Mouse (Mus musculus) myocyte (in vitro differentiated cells): Measurements from ENCODE around the gene Arid1b. TPM values are rescaled to one million over a fixed set of nuclear protein-coding genes. Genes with fewer than 3 reads are reported as not detected.

Source experiments
- H3K27me3 ChIP-seq: one replicate; pipeline ENCODE4 v1.6.1; 2011; ENCODE audit not compliant: control insufficient read depth, insufficient read depth, insufficient read length
- H3K36me3 ChIP-seq: one replicate; pipeline ENCODE4 v1.6.1; 2011; ENCODE audit not compliant: control insufficient read depth, insufficient read depth
- H3K4me2 ChIP-seq: one replicate; pipeline ENCODE4 v1.6.1; 2011; ENCODE audit warnings: low read depth, control low read depth
- H3K4me3 ChIP-seq: one replicate; pipeline ENCODE4 v1.5.1; 2011; ENCODE audit warnings: mild to moderate bottlenecking, control low read depth, moderate library complexity
- H3K79me2 ChIP-seq: one replicate; pipeline ENCODE4 v1.6.1; 2011; ENCODE audit not compliant: control insufficient read depth, insufficient read depth
- H3ac ChIP-seq: one replicate; pipeline ENCODE4 v1.6.1; 2011; ENCODE audit not compliant: control insufficient read depth, insufficient read length
- CEBPB ChIP-seq: IDR thresholded peaks from 2 replicates; pipeline ENCODE4 v1.6.1; 2011; ENCODE audit warnings: mild to moderate bottlenecking, moderate library complexity; ENCODE audit not compliant: poor library complexity, insufficient read depth, severe bottlenecking
- E2F4 ChIP-seq: IDR thresholded peaks from one replicate; pipeline ENCODE4 v1.6.1; 2011; ENCODE audit warnings: mild to moderate bottlenecking, control low read depth, moderate library complexity; ENCODE audit not compliant: insufficient read depth
- MAX ChIP-seq: IDR thresholded peaks from one replicate; pipeline ENCODE4 v1.6.1; 2011; ENCODE audit warnings: low read depth, mild to moderate bottlenecking, control low read depth
- MYOD1 ChIP-seq, 3 experiments: IDR thresholded peaks; one replicate each; pipeline ENCODE4 v1.6.1; 2011; ENCODE audit warnings: control low read depth in 2 of 3, low read depth in 2 of 3, mild to moderate bottlenecking in 2 of 3, moderate library complexity in 1 of 3; ENCODE audit not compliant: insufficient read length in 2 of 3, control insufficient read depth in 1 of 3
- MYOG ChIP-seq, 3 experiments: IDR thresholded peaks; one replicate each; pipeline ENCODE4 v1.6.1; 2011; ENCODE audit warnings: control low read depth in 2 of 3, low read depth in 2 of 3, mild to moderate bottlenecking in 2 of 3; ENCODE audit not compliant: insufficient read length in 2 of 3, control insufficient read depth in 1 of 3, insufficient read depth in 1 of 3
- POLR2A ChIP-seq: IDR thresholded peaks from one replicate; pipeline ENCODE4 v1.6.1; 2011; ENCODE audit warnings: low read depth, mild to moderate bottlenecking, control low read depth, moderate library complexity; ENCODE audit not compliant: insufficient read length
- POLR2AphosphoS2 ChIP-seq: IDR thresholded peaks from one replicate; pipeline ENCODE4 v1.6.1; 2011; ENCODE audit warnings: low read depth, control low read depth; ENCODE audit not compliant: insufficient read length
- REST ChIP-seq: IDR thresholded peaks from one replicate; pipeline ENCODE4 v1.6.1; 2011; ENCODE audit warnings: mild to moderate bottlenecking, control low read depth, moderate library complexity; ENCODE audit not compliant: insufficient read depth, insufficient read length
- SRF ChIP-seq: IDR thresholded peaks from one replicate; pipeline ENCODE4 v1.6.1; 2011; ENCODE audit warnings: low read depth; ENCODE audit not compliant: control insufficient read depth, insufficient read length
- TCF12 ChIP-seq: IDR thresholded peaks from one replicate; pipeline ENCODE4 v1.6.1; 2011; ENCODE audit warnings: mild to moderate bottlenecking, control low read depth; ENCODE audit not compliant: poor library complexity, insufficient read depth, severe bottlenecking
- TCF3 ChIP-seq: IDR thresholded peaks from one replicate; pipeline ENCODE4 v1.6.1; 2011; ENCODE audit warnings: low read depth, control low read depth; ENCODE audit not compliant: insufficient read length
- USF1 ChIP-seq: IDR thresholded peaks from one replicate; pipeline ENCODE4 v1.6.1; 2011; ENCODE audit warnings: low read depth, mild to moderate bottlenecking, control low read depth, moderate library complexity
- polyA plus RNA-seq: library from polyadenylated mRNA; unstranded; fragments of >200 nt; fragmentation: generic; extraction: Trizol; gene quantifications from one replicate; pipeline ENCODE4 v1.2.1, GENCODE M21; 2012; ENCODE audit warnings: missing spikeins

The Arid1b gene
- polyA plus RNA-seq, 1 experiment = 10.9 TPM

DNA sequence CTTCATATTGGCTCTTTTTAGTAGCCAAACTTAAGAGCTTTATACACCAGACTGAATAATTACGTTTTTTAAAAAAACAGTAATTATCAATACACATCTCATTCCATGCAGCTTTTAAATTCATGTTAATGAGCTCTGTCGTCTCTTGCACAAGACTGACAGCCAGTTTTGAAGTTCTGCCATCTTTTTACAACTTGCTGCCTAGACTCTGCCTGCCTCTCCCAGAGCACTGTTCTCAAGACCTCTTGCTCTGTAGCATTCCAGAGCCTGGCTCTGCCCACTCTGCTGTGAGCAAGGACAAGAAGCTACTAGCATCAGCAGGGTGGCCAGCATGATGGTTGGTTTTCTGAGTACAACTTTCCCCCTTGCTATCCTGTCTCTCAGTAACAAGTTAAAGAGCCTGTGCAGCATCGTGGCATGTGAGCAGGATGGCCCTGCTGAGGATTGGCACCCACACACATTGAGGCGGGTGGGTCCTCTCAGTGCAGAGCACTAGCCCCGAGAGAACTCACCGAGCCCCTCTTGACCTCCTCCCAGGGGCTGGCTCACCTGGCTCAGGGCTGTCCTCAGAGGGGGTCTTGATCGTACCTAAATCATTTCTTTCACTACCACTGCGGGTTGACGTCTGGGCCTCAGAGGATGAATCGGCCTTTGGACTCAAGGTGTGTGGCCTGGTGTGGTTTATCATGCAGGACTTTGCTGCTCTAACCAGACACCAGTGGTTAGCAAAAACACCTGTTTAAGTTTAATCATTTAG is 209.4 kb downstream of the Arid1b start:
- H3K4me2 ChIP-seq = no peak overlapping the region
- no peaks in the 10 kb centered on the region for H3K27me3 ChIP-seq
- no peak for TF ChIP-seq SRF
- no peak for TF ChIP-seq POLR2A
- no peak for TF ChIP-seq TCF12
- no peak for TF ChIP-seq TCF3
- TF ChIP-seq MYOG (IDR thresholded peaks at IDR 0.05; ENCODE audit: control insufficient read depth in 1 of 3, insufficient read depth in 1 of 3, insufficient read length in 2 of 3, low read depth in 2 of 3) = no peak
- TF ChIP-seq MYOD1 (IDR thresholded peaks at IDR 0.05; ENCODE audit: control insufficient read depth in 1 of 3, insufficient read length in 2 of 3, low read depth in 2 of 3) = no peak
- TF ChIP-seq POLR2AphosphoS2 = no peak
- TF ChIP-seq CEBPB = no peak
- TF ChIP-seq REST = no peak
- no peak for TF ChIP-seq USF1
- no peak for TF ChIP-seq E2F4
- TF ChIP-seq MAX = no peak
- H3K36me3 ChIP-seq = no peaks in the 10 kb centered on the region
- no peaks in the 10 kb centered on the region for H3K79me2 ChIP-seq
- H3ac ChIP-seq = no peak overlapping the region
- H3K4me3 ChIP-seq = no peak overlapping the region

DNA sequence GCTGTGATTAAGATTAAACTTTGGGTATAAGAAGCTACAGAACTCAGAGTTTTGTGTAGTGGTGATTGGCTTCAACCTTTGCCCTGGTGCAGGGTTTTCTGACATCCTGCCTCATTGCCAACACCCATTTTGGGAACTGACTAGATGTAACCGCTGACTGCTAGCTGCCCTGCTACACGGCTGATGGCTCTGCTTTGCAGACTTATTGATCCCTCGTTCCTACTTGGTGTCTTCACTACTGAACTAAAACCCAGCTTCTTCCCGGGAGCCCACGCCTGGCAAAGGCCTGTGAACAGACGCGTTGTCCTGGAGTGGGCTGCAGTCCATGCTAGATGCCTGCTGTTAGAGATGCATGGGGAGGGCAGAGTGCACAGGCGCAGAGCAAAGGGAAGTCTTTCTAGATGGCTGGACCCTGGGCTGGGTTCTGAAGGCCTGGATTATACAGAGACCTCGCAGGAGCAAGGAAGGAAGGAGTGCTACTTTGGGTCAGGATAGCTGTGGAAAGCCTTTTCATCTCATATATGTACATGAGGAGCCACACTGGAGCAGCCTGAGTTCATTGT is 210.1 kb downstream of the Arid1b start:
- H3K4me2 ChIP-seq = no peak overlapping the region
- H3ac ChIP-seq = no peak overlapping the region
- no peaks in the 10 kb centered on the region for H3K27me3 ChIP-seq
- TF ChIP-seq MYOG (IDR thresholded peaks at IDR 0.05; ENCODE audit: control insufficient read depth in 1 of 3, insufficient read depth in 1 of 3, insufficient read length in 2 of 3, low read depth in 2 of 3) = no peak
- TF ChIP-seq CEBPB = no peak
- TF ChIP-seq E2F4 = no peak
- no peak for TF ChIP-seq MYOD1 (IDR thresholded peaks at IDR 0.05; ENCODE audit: control insufficient read depth in 1 of 3, insufficient read length in 2 of 3, low read depth in 2 of 3)
- no peak for TF ChIP-seq USF1
- TF ChIP-seq TCF12 = no peak
- no peak for TF ChIP-seq MAX
- no peak for TF ChIP-seq TCF3
- no peak for TF ChIP-seq REST
- no peak for TF ChIP-seq POLR2A
- TF ChIP-seq POLR2AphosphoS2 = no peak
- no peak for TF ChIP-seq SRF
- no peaks in the 10 kb centered on the region for H3K36me3 ChIP-seq
- no peak overlapping the region for H3K4me3 ChIP-seq
- peaks cover 2% of the 10 kb centered on the region for H3K79me2 ChIP-seq

DNA sequence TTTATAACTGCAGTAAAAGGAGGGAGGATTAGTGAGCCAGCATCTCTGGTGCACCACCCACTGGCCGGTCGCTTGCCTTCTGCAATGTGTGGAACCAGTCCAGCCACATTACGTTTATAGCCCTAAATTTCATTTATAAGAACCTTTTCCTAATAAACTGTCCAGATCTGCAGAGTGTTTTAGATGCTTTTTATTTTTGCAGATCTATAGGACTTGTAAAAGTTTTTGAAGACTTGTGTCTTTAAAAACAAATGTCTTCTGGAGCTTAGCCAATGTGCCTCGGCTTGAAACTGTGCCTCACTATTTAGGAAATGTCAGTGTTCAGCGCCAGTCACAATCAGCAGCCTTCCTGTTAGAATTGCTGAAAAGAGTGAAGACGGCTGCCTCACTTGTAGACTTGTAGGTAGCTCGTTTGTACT is 211.0 kb downstream of the Arid1b start:
- Histone ChIP-seq H3ac (no peak overlapping the region), H3K36me3 (no peaks in the 10 kb centered on the region), H3K4me3 (no peak overlapping the region), H3K27me3 (no peaks in the 10 kb centered on the region), H3K4me2 (no peak overlapping the region), H3K79me2 (peaks cover 7% of the 10 kb centered on the region)
- TF ChIP-seq REST = no peak

DNA sequence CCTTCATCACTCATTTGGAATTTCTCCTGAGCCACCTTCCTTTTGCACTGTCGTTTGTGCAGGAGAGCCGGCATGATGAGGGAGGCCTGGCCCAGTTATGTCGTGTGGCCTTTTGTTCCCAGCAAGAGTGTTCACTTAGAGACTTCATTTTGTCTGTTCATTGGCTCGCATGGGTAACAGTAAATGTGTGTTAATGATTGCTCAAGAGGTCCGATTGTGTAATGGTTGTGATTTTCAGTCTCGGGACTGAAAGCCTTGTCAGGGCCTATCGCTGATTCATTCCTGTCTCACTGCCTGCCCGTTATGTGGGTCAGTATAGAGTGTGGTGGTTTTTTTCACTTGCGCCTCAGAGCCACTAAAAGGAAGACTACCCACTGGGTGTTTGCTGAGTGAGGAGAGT is 212.6 kb downstream of the Arid1b start:
- Histone ChIP-seq H3K4me2 (no peak overlapping the region), H3ac (no peak overlapping the region), H3K4me3 (no peak overlapping the region), H3K79me2 (peaks cover 14% of the 10 kb centered on the region), H3K27me3 (no peaks in the 10 kb centered on the region), H3K36me3 (no peaks in the 10 kb centered on the region)
- no peak for TF ChIP-seq USF1
- TF ChIP-seq CEBPB = peak; percentile 57; the same call in 1 of the 2 replicates
- no peak for TF ChIP-seq POLR2AphosphoS2

DNA sequence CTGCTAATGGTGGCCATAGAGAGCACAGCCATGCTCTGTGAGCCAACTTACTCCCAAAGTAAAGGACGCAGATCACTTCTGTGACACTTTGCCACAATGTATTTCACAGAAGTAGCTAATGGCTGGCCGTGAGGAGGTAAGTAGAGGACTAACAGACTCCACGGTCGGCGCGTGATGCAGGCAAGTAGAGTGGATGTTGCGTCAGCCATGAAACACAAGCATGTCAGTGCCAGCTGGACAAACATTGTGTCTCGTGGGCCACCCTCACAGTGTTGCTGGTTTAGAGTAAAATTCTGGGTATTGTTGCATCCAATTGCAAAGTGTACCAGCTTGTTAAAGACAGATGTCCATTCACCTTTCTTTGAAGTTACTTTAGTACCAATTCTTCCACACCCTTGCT is 213.7 kb downstream of the Arid1b start:
- no peaks in the 10 kb centered on the region for H3K36me3 ChIP-seq
- TF ChIP-seq SRF (no peak), E2F4 (no peak), MYOD1 (IDR thresholded peaks at IDR 0.05; ENCODE audit: control insufficient read depth in 1 of 3, insufficient read length in 2 of 3, low read depth in 2 of 3) (peak in 1 of 3 experiments; percentile 53), REST (no peak), CEBPB (no peak)

More for the DNA sequence above, 213.7 kb downstream of the Arid1b start:
- Histone ChIP-seq H3K27me3 (no peaks in the 10 kb centered on the region), H3K4me2 (no peak overlapping the region), H3K4me3 (no peak overlapping the region), H3K79me2 (peaks cover 19% of the 10 kb centered on the region), H3ac (no peak overlapping the region)
